Mouse (Mus musculus) intestine, postnatal 0 days (tissue): ENCODE results near the gene Rbm19. TPM values are rescaled to one million over a fixed set of nuclear protein-coding genes. Genes with fewer than 3 reads are reported as not detected.
A peak's percentile ranks its signal among the peaks of the same experiment; 100 is the strongest.
"Not testable (repeated sequence)": the region's sequence is repeated elsewhere in the genome, so short reads cannot be mapped to it uniquely, and the experiment has no call there.

Source experiments
- ATAC-seq: fragments of 200-750 bp; cut with Nextera tagmentation; 2 replicates; pipeline ENCODE4 v1.8.0; 2017; ENCODE audit warnings: mild to moderate bottlenecking, moderate TSS enrichment, moderate library complexity
- H3K27ac ChIP-seq: fragments of 300-500 bp; sonication (generic); 2 replicates; pipeline ENCODE4 v1.5.1; 2014; ENCODE audit warnings: mild to moderate bottlenecking, low read depth, low read length, moderate library complexity
- H3K27me3 ChIP-seq: fragments of 300-500 bp; sonication (generic); replicated peaks from 2 replicates; pipeline ENCODE4 v1.6.1; 2014; ENCODE audit warnings: low read length, mixed read lengths; ENCODE audit not compliant: control insufficient read depth, insufficient read depth
- H3K36me3 ChIP-seq: fragments of 300-500 bp; sonication (generic); 2 replicates; pipeline ENCODE4 v1.6.1; 2014; ENCODE audit warnings: mild to moderate bottlenecking, moderate library complexity; ENCODE audit not compliant: control insufficient read depth, insufficient read depth
- H3K4me1 ChIP-seq: fragments of 300-500 bp; sonication (generic); replicated peaks from 2 replicates; pipeline ENCODE4 v1.6.1; 2014; ENCODE audit warnings: antibody characterized with exemption, low read length, mixed read lengths; ENCODE audit not compliant: control insufficient read depth, insufficient read depth
- H3K4me2 ChIP-seq: fragments of 300-500 bp; sonication (generic); replicated peaks from 2 replicates; pipeline ENCODE4 v1.6.1; 2014; ENCODE audit warnings: low read depth, mild to moderate bottlenecking, moderate library complexity
- H3K4me3 ChIP-seq: fragments of 300-500 bp; sonication (generic); 2 replicates; pipeline ENCODE4 v1.5.1; 2014; ENCODE audit warnings: low read depth, low read length
- H3K9ac ChIP-seq: fragments of 300-500 bp; sonication (generic); 2 replicates; pipeline ENCODE4 v1.6.1; 2014; ENCODE audit warnings: mild to moderate bottlenecking, low read depth, low read length
- H3K9me3 ChIP-seq: fragments of 300-500 bp; sonication (generic); 2 replicates; pipeline ENCODE4 v1.6.1; 2016; ENCODE audit warnings: mixed run types; ENCODE audit not compliant: control insufficient read depth
- CTCF ChIP-seq: sonication (generic); IDR thresholded peaks from 2 replicates; pipeline ENCODE4 v1.5.1; 2016; ENCODE audit warnings: low read depth, mild to moderate bottlenecking, control low read depth, antibody characterized with exemption, moderate library complexity
- WGBS: fragments of 180-500 bp; shearing (Covaris S2); extraction: QIAGEN DNeasy Blood & Tissue Kit; methylation state at CpG from one replicate; pipeline ENCODE4 v1.1.7; 2014; 5-methylcytosine and 5-hydroxymethylcytosine counted together
- polyA plus RNA-seq: library from polyadenylated mRNA; unstranded; fragments of >200 nt; fragmentation: Nextera tagmentation; extraction: Ambion mirVana; gene quantifications from 2 replicates; pipeline ENCODE4 v1.2.1, GENCODE M21; 2015

Rbm19 gene
- polyA plus RNA-seq, 1 experiment from 2014 or later = 12.0 TPM

DNA sequence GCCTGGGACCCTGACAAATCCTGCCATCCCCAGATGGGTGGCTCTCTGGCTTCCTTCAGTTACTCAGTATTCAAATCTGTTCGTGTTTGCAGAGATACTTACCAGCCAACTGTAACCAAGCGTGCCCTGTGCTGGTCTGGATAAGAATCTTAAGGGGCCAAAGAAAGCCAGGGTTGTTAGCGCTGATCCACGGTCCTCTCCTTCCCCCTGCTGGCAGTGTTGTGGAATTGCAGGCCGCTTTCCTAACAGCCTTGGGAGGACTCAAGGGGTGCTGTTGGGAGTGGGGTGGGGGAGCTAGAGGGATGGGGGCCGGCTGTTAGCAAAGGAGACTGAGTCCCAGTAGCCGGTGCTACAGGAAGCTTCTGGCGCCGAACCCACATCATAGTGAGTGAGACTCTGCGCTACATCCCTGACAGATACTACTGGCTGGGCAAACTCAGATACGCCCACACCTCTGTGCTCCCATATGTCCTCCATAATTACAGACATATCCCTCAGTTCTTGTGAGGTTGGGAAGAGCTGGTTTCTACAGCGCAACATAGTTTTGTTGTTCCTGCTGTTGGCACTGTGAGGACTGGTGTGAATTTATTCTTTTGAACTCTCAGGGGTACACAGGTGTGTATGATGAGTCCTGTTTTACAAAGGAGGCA, 9.7 kb upstream of the Rbm19 start:
- no peaks in the 10 kb centered on the region for H3K36me3 ChIP-seq

GRCm38 (mm10) chr5:120114361-120114760, 1.9 kb upstream of the Rbm19 start:
- no peaks in the 10 kb centered on the region for H3K9me3 ChIP-seq
- no peak for TF ChIP-seq CTCF

More for the DNA sequence above, 9.7 kb upstream of the Rbm19 start:
- no peaks in the 10 kb centered on the region for H3K27me3 ChIP-seq
- TF ChIP-seq CTCF = peak; percentile 82
- ATAC-seq = no peak
- no peaks in the 10 kb centered on the region for H3K4me1 ChIP-seq
- no peak overlapping the region for H3K4me2 ChIP-seq
- no peaks in the 10 kb centered on the region for H3K9me3 ChIP-seq
- H3K27ac ChIP-seq = no peak overlapping the region
- no peak overlapping the region for H3K9ac ChIP-seq
- WGBS = 25% methylated on average over 12 of the region's 12 CpGs
- H3K4me3 ChIP-seq = no peak overlapping the region

DNA sequence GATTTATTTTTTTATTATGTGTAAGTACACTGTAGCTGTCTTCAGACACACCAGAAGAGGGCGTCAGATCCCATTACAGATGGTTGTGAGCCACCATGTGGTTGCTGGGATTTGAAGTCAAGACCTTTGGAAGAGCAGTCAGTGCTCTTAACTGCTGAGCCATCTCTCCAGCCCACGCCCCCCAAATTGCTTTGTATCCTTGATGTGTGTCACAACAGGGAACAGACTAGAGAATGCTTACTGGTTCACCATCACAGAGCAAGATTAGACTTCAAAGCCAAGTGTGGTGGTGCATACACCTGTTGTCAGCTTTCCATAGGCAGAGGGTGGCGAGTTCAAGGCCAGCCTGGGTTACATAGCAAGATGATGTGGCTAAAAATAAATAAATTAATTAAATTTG, 896 bp downstream of the Rbm19 start:
- 50% methylated on average over 3 of the region's 3 CpGs for WGBS
- H3K9ac ChIP-seq, ATAC-seq, H3K4me1 ChIP-seq, H3K9me3 ChIP-seq, H3K27ac ChIP-seq, H3K27me3 ChIP-seq: not testable (repeated sequence)
- Histone ChIP-seq H3K4me2 (peak overlapping the region; percentile 94), H3K36me3 (peaks cover 17% of the 10 kb centered on the region), H3K4me3 (peak overlapping the region; percentile 78)

More at GRCm38 (mm10) chr5:120114361-120114760, 1.9 kb upstream of the Rbm19 start:
- H3K27ac ChIP-seq = no peak overlapping the region
- no peaks in the 10 kb centered on the region for H3K36me3 ChIP-seq
- H3K4me1 ChIP-seq = 0 out of 2 replicates have a peak, but pooled peaks cover 2% of the 10 kb centered on the region
- no peak for ATAC-seq
- H3K4me2 ChIP-seq = no peak overlapping the region
- no peak overlapping the region for H3K9ac ChIP-seq
- H3K27me3 ChIP-seq = 0 out of 2 replicates have a peak, but pooled peaks cover 4% of the 10 kb centered on the region
- 84% methylated on average over 12 of the region's 12 CpGs for WGBS
- H3K4me3 ChIP-seq = no peak overlapping the region

DNA sequence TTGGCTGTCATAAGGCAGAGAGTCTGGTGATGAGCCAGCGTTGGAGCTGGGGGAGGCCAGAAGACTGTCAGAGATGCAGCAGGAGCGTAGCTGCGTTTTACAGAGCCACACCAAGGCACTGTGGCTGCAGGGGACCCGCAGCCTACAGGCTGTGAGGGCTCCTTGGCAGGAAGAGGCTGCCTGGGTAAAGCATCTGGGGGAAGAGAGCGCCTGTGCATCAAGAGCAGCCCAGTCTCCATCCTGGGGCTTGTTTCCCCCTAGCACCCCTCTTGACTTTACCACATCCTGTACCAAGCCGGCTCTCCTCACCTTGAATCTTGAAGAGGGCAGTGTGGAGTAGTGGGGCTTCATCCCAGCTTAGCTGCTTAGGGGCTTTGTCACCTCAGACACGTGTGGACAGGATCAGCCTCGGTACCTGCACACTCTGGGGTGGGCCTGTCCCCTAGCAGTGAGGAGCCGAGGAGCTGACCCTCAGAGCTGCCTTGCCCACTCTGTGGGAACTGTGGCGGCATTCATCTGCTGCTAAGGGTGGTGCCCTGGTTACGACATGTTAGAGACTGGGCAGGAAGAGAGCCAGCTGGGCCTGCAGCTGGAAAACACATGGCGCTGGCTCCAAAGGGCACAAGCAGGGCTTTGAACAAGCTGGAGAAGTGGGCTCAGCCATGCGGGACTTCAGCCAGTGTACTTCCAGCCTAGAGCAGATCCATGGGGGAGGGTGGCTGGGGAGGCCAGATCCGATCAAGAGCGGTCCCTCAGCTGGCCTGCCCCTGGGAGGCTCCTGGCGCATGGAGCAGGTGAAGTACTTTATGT, 8.8 kb downstream of the Rbm19 start:
- Histone ChIP-seq H3K4me3 (no peak overlapping the region), H3K27me3 (no peaks in the 10 kb centered on the region), H3K9ac (no peak overlapping the region), H3K36me3 (peaks cover 84% of the 10 kb centered on the region), H3K4me2 (no peak overlapping the region), H3K27ac (no peak overlapping the region), H3K4me1 (no peaks in the 10 kb centered on the region), H3K9me3 (no peaks in the 10 kb centered on the region)
- no peak for TF ChIP-seq CTCF
- no peak for ATAC-seq
- WGBS = 89% methylated on average over 16 of the region's 16 CpGs

DNA sequence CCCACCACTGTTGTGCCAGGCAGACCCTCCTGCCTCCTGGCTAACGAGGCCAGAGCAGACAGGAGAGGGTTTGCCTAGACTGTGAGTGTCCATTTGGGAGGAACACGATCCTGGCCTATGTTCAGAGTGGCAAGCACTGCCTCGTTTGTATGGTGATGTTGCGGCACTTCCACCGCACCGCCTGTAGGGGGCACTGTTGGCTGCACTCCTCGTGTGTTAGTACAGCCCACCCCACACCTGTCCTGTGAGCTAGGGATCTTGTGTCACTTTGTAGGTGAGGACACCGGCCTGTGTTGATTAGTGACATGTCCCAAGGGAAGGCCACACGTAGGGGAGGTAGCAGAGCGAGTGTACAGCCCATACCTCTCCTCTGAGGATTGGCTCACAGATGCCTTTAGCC, 11.4 kb downstream of the Rbm19 start:
- H3K4me3 ChIP-seq = no peak overlapping the region
- no peaks in the 10 kb centered on the region for H3K27me3 ChIP-seq
- ATAC-seq = no peak
- H3K9me3 ChIP-seq = no peaks in the 10 kb centered on the region
- H3K36me3 ChIP-seq = peaks cover 82% of the 10 kb centered on the region
- H3K4me1 ChIP-seq = no peaks in the 10 kb centered on the region
- TF ChIP-seq CTCF = peak; percentile 77
- no peak overlapping the region for H3K9ac ChIP-seq
- H3K27ac ChIP-seq = peak overlapping the region; percentile 7; the same call in 1 of the 2 replicates
- 55% methylated on average over 10 of the region's 10 CpGs for WGBS
- no peak overlapping the region for H3K4me2 ChIP-seq

- H3K9me3 ChIP-seq = no peaks in the 10 kb centered on the region
- TF ChIP-seq CTCF = no peak
- ATAC-seq = no peak
- H3K4me2 ChIP-seq = no peak overlapping the region
- H3K27ac ChIP-seq = no peak overlapping the region
- H3K9ac ChIP-seq = no peak overlapping the region
- peaks cover 81% of the 10 kb centered on the region for H3K36me3 ChIP-seq
- 81% methylated on average over 5 of the region's 5 CpGs for WGBS
- no peaks in the 10 kb centered on the region for H3K4me1 ChIP-seq
- no peaks in the 10 kb centered on the region for H3K27me3 ChIP-seq
- H3K4me3 ChIP-seq = no peak overlapping the region
These were observed 12.2 kb downstream of the Rbm19 start for GRCm38 (mm10) chr5:120128511-120128910.
